Mouse (Mus musculus) midbrain, postnatal 0 days (tissue): ENCODE results near the gene Cdh20. TPM values are rescaled to one million over a fixed set of nuclear protein-coding genes. Genes with fewer than 3 reads are reported as not detected.
A peak's percentile ranks its signal among the peaks of the same experiment; 100 is the strongest.

ENCODE experiments used
- ATAC-seq: fragments of 200-750 bp; cut with Nextera tagmentation; 2 replicates; pipeline ENCODE4 v1.8.0; 2017; ENCODE audit warnings: moderate number of reproducible peaks, mild to moderate bottlenecking, moderate TSS enrichment, moderate library complexity; ENCODE audit not compliant: low FRiP score
- DNase-seq: peaks from one replicate; pipeline ENCODE4 v3.0.0-alpha.2; 2015; ENCODE audit warnings: low spot score
- H3K27ac ChIP-seq: fragments of 300-500 bp; sonication (generic); 2 replicates; pipeline ENCODE4 v1.5.1; 2014; ENCODE audit warnings: low read depth, mild to moderate bottlenecking, low read length, mixed read lengths
- H3K27me3 ChIP-seq: fragments of 300-500 bp; sonication (generic); 2 replicates; pipeline ENCODE4 v1.6.1; 2014; ENCODE audit warnings: low read length, control low read depth, mixed read lengths; ENCODE audit not compliant: insufficient read depth
- H3K36me3 ChIP-seq: fragments of 300-500 bp; sonication (generic); 2 replicates; pipeline ENCODE4 v1.6.1; 2014; ENCODE audit warnings: low read length, control low read depth, mixed read lengths; ENCODE audit not compliant: insufficient read depth
- H3K4me1 ChIP-seq: fragments of 300-500 bp; sonication (generic); 2 replicates; pipeline ENCODE4 v1.6.1; 2014; ENCODE audit warnings: mild to moderate bottlenecking, control low read depth, antibody characterized with exemption, low read length, mixed read lengths; ENCODE audit not compliant: insufficient read depth
- H3K4me2 ChIP-seq: fragments of 300-500 bp; sonication (generic); 2 replicates; pipeline ENCODE4 v1.6.1; 2014; ENCODE audit warnings: low read depth, mild to moderate bottlenecking, low read length, mixed read lengths; ENCODE audit not compliant: poor library complexity, severe bottlenecking
- H3K4me3 ChIP-seq: fragments of 300-500 bp; sonication (generic); 2 replicates; pipeline ENCODE4 v1.5.1; 2014; ENCODE audit warnings: low read depth, mild to moderate bottlenecking, low read length, moderate library complexity
- H3K9ac ChIP-seq: fragments of 300-500 bp; sonication (generic); replicated peaks from 2 replicates; pipeline ENCODE4 v1.6.1; 2014; ENCODE audit warnings: mild to moderate bottlenecking, low read length, moderate library complexity, mixed read lengths; ENCODE audit not compliant: poor library complexity, severe bottlenecking
- H3K9me3 ChIP-seq: fragments of 300-500 bp; sonication (generic); 2 replicates; pipeline ENCODE4 v1.6.1; 2016; ENCODE audit warnings: low read length, control low read depth
- CTCF ChIP-seq: IDR thresholded peaks from 2 replicates; pipeline ENCODE4 v1.5.1; 2016; ENCODE audit warnings: antibody characterized with exemption, mild to moderate bottlenecking
- WGBS: fragments of 180-500 bp; shearing (Covaris S2); extraction: QIAGEN DNeasy Blood & Tissue Kit; methylation state at CpG from one replicate; pipeline ENCODE4 v1.1.7; 2014; 5-methylcytosine and 5-hydroxymethylcytosine counted together
- polyA plus RNA-seq: library from polyadenylated mRNA; unstranded; fragments of >200 nt; fragmentation: Nextera tagmentation; extraction: Ambion mirVana; gene quantifications from 2 replicates; pipeline ENCODE4 v1.2.1, GENCODE M21; 2015
- total RNA-seq: library from RNA; depleted of rRNA; stranded (reverse); fragments of >200 nt; gene quantifications from 2 replicates; pipeline ENCODE4 v1.2.3, GENCODE M21; 2014

The Cdh20 gene
- total and polyA plus RNA-seq, 2 experiments from 2014 or later, result 2.9 to 10.9 TPM

GRCm38 (mm10) chr1:104848920-104849272 is 80.6 kb downstream of the Cdh20 start:
- Histone ChIP-seq H3K9ac (no peak overlapping the region), H3K4me2 (no peak overlapping the region), H3K27ac (no peak overlapping the region), H3K36me3 (no peaks in the 10 kb centered on the region), H3K9me3 (no peaks in the 10 kb centered on the region), H3K27me3 (no peaks in the 10 kb centered on the region), H3K4me1 (no peaks in the 10 kb centered on the region), H3K4me3 (no peak overlapping the region)
- ATAC-seq, result no peak
- no peak for TF ChIP-seq CTCF
- DNase-seq, result no peak
- WGBS, result 24% methylated on average over 4 of the region's 4 CpGs

- Histone ChIP-seq H3K36me3 (no peaks in the 10 kb centered on the region), H3K27ac (no peak overlapping the region), H3K27me3 (no peaks in the 10 kb centered on the region), H3K4me3 (no peak overlapping the region), H3K9ac (no peak overlapping the region), H3K9me3 (no peaks in the 10 kb centered on the region), H3K4me1 (no peaks in the 10 kb centered on the region), H3K4me2 (no peak overlapping the region)
- DNase-seq, result no peak
- WGBS, result 67% methylated on average over 1 of the region's 1 CpGs
- no peak for TF ChIP-seq CTCF
- no peak for ATAC-seq
These were observed 109.1 kb downstream of the Cdh20 start for GRCm38 (mm10) chr1:104877384-104877783.

GRCm38 (mm10) chr1:104901815-104902214 is 133.5 kb downstream of the Cdh20 start:
- H3K4me1 ChIP-seq, result no peaks in the 10 kb centered on the region
- no peak overlapping the region for H3K4me3 ChIP-seq
- H3K4me2 ChIP-seq, result no peak overlapping the region
- no peak overlapping the region for H3K9ac ChIP-seq
- H3K27me3 ChIP-seq, result no peaks in the 10 kb centered on the region
- DNase-seq, result no peak
- ATAC-seq, result no peak
- no peaks in the 10 kb centered on the region for H3K9me3 ChIP-seq
- no peak for TF ChIP-seq CTCF
- H3K27ac ChIP-seq, result no peak overlapping the region
- H3K36me3 ChIP-seq, result no peaks in the 10 kb centered on the region

GRCm38 (mm10) chr1:104903409-104903808 is 135.1 kb downstream of the Cdh20 start:
- ATAC-seq (no peak), DNase-seq (no peak)
- Histone ChIP-seq H3K36me3 (no peaks in the 10 kb centered on the region), H3K9me3 (no peaks in the 10 kb centered on the region), H3K4me1 (no peaks in the 10 kb centered on the region), H3K27ac (no peak overlapping the region), H3K9ac (no peak overlapping the region), H3K4me2 (no peak overlapping the region), H3K27me3 (no peaks in the 10 kb centered on the region), H3K4me3 (no peak overlapping the region)
- no peak for TF ChIP-seq CTCF
- 58% methylated on average over 5 of the region's 5 CpGs for WGBS

GRCm38 (mm10) chr1:104912407-104912806 is 144.1 kb downstream of the Cdh20 start:
- no peak overlapping the region for H3K27ac ChIP-seq
- 50% methylated on average over 3 of the region's 3 CpGs for WGBS
- no peak for ATAC-seq
- TF ChIP-seq CTCF, result no peak
- no peaks in the 10 kb centered on the region for H3K36me3 ChIP-seq
- peak; percentile 5 for DNase-seq
- H3K4me2 ChIP-seq, result no peak overlapping the region
- 0 out of 2 replicates have a peak, but pooled peaks cover 2% of the 10 kb centered on the region for H3K4me1 ChIP-seq
- no peak overlapping the region for H3K9ac ChIP-seq
- no peaks in the 10 kb centered on the region for H3K9me3 ChIP-seq
- no peak overlapping the region for H3K4me3 ChIP-seq
- no peaks in the 10 kb centered on the region for H3K27me3 ChIP-seq

- DNase-seq (no peak), ATAC-seq (no peak)
- no peaks in the 10 kb centered on the region for H3K36me3 ChIP-seq
- TF ChIP-seq CTCF, result no peak
- no peaks in the 10 kb centered on the region for H3K9me3 ChIP-seq
- H3K9ac ChIP-seq, result no peak overlapping the region
- 0 out of 2 replicates have a peak, but pooled peaks cover 2% of the 10 kb centered on the region for H3K4me1 ChIP-seq
- 32% methylated on average over 2 of the region's 2 CpGs for WGBS
- H3K4me3 ChIP-seq, result no peak overlapping the region
- H3K27me3 ChIP-seq, result no peaks in the 10 kb centered on the region
- H3K27ac ChIP-seq, result no peak overlapping the region
- no peak overlapping the region for H3K4me2 ChIP-seq
These were observed 148.2 kb downstream of the Cdh20 start for GRCm38 (mm10) chr1:104916507-104916906.
